Mouse (Mus musculus): ENCODE measurements at regions not wholly inside any gene's neighbourhood (a gene's known extent, or its start where the extent isn't known, plus 50 kb on each side); places are given as distances from the start of the nearest gene placed in this dataset.
"Not testable (repeated sequence)": the region's sequence is repeated elsewhere in the genome, so short reads cannot be mapped to it uniquely, and the experiment has no call there.

DNA sequence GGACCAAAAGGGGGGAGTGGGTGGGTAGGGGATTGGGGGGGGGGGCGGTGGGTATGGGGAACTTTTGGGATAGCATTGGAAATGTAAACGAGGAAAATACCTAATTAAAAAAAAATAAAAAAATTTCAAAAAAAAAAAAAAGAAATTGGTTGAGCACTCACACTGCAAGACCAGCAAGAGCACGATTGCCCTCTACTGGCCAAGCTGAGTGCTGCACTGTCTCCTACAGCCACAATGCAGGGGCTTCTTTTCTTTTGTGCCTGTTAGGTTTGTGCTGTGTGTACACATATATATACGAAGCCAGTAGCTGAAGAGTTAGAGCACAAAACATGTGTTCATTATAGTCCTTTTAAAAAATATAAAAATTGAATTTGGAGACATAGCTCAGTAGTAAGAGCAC is 55.6 kb downstream of the Mup20 start:
- DNase-seq = no peak

DNA sequence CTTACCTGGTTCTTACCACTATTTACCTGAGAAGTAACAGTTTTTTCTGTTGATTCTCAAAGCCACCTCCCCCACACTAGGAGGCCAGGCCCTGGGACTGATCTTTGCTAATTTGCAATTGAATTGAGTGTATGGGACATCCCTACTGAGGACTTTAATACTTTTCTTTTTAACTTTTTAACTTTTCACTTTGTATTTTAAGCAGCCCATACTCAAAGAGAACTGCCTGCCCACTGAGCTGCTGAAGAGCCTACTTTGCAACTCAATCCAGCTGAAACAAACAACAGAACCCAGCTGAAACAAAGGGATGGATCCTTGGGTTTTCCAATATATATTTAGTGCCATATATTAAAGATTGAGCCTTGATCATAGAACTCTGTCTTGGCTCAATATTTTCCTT is 64.0 kb downstream of the Mup20 start:
- not testable (repeated sequence) for DNase-seq

DNA sequence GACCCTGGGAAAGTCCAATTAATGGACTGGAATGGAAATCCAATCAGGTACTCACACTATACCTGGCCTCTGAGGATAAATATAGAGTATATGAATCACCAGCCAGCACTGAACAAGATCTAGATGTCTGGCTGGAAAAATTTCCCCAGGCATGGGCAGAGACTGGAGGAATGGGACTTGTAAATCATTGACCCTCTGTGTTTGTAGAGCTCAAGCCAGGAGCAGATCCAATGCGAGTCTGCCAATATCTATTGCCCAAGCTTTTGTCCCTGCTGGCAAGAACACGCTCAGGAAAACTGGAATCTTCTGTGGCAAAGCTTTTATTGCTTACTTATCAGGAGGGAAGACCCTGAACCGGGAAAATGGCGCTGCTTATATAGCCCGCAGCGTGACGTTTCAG is 77.8 kb downstream of the Mup20 start:
- DNase-seq = no peak

DNA sequence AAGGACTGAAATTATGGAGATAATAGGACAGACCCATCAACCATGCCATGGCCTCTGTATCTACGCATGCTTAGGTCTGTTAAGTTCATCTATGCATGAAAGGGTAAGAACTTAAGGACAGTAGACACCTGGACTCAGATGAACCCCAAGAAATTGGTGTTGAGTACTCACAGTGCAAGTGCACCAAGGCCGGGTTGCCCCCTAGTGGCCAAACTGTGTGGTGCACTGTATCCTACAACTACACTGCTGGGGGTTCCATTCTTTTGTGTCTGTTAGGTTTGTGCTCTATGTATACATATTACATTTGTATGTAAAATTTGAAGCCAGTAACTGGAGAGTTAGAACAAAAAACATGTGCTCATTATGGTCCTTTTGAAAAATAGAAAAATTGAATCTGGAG is 80.7 kb downstream of the Mup20 start:
- peak; percentile 21 for DNase-seq

DNA sequence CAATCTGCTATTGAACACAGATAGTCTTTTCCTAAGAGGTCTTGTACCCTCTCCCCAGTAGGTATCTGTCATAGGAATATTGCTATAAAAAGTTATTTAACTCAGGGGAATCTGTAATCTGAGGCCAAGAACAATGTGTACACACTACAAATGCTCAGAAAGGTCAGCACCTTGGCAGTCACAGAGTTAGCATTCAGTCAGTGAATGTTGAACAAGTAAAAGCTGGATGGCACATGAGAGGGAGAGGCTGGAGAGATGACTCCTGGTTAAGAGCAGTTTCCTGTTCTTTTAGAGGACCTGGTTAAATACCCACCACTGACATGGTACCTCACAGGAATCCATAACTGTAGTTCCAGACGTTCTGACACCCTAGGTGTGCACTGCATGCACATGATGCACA is 84.3 kb downstream of the Mup20 start:
- no peak for DNase-seq

DNA sequence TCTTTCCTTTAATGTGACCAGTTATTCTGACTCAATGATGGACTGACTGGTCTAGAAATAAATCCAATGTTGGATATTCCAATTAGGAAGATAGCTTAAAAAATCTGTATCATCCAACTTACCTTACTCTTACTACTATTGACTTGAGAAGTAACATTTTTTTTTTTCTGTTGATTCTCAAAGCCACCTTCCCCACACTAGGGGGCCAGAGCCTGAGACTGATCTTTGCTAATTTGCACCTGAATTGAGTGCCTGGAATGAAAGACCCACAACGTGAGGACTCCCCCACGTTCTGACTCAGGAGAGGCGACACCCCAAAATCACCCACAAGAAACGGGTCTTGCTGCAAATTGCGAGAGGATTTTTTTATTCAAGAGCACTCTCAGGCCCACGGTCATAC is 86.3 kb downstream of the Mup20 start:
- not testable (repeated sequence) for DNase-seq

DNA sequence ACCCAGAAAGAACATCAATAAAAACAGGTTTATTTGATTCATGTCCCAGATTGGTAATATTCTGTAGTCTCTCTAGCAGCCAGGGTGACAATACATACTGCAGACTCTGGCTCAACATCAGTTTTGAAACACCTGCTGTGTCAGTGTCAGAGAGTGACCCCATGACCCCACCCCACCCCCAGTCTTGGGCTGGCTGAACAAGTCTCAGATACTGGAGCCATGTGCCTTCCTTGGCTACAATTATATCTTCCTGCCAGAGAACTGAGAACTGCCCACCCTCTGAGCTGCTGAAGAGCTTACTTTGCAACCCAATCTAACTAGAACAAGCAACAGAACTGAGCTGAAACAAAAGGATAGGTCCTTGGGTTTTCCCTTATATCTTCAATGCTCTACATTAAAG is 91.6 kb downstream of the Mup20 start:
- DNase-seq = no peak

Data from adrenal gland, adult 2 months (tissue).